Mouse (Mus musculus) limb, embryonic 10.5 days (tissue): ENCODE measurements around the gene Coro2a. TPM values are rescaled to one million over a fixed set of nuclear protein-coding genes. Genes with fewer than 3 reads are reported as not detected.

Experiments
- DNase-seq: peaks from one replicate; pipeline ENCODE4 v3.0.0-alpha.2; 2017; ENCODE audit warnings: low spot score
- H3K27ac ChIP-seq: fragments of 300-500 bp; sonication (generic); 2 replicates; pipeline ENCODE4 v1.5.1; 2016; ENCODE audit warnings: mild to moderate bottlenecking
- H3K27me3 ChIP-seq: fragments of 300-500 bp; sonication (generic); 2 replicates; pipeline ENCODE4 v1.6.1; 2016; ENCODE audit warnings: low read depth, mild to moderate bottlenecking; ENCODE audit not compliant: poor library complexity, severe bottlenecking
- H3K36me3 ChIP-seq: fragments of 300-500 bp; sonication (generic); 2 replicates; pipeline ENCODE4 v1.6.1; 2016; ENCODE audit warnings: mild to moderate bottlenecking, moderate library complexity
- H3K4me1 ChIP-seq: fragments of 300-500 bp; sonication (generic); 2 replicates; pipeline ENCODE4 v1.6.1; 2016
- H3K4me3 ChIP-seq: fragments of 300-500 bp; sonication (generic); 2 replicates; pipeline ENCODE4 v1.5.1; 2016; ENCODE audit warnings: mild to moderate bottlenecking, moderate library complexity
- H3K9me3 ChIP-seq: fragments of 300-500 bp; sonication (generic); replicated peaks from 2 replicates; pipeline ENCODE4 v1.6.1; 2016; ENCODE audit warnings: mild to moderate bottlenecking
- WGBS: fragments of 180-500 bp; shearing (Covaris S2); methylation state at CpG from one replicate; pipeline ENCODE4 v1.1.7; 2016; 5-methylcytosine and 5-hydroxymethylcytosine counted together
- polyA plus RNA-seq: library from polyadenylated mRNA; unstranded; fragments of >200 nt; fragmentation: Nextera tagmentation; extraction: Ambion mirVana; gene quantifications from 2 replicates; pipeline ENCODE4 v1.2.1, GENCODE M21; 2016

Gene Coro2a
- polyA plus RNA-seq, 1 experiment from 2014 or later: 2.2 TPM

GRCm38 (mm10) chr4:46523324-46523723 lies 78.7 kb downstream of the Coro2a start:
- H3K4me1 ChIP-seq: peaks cover 19% of the 10 kb centered on the region
- H3K36me3 ChIP-seq: no peaks in the 10 kb centered on the region
- no peaks in the 10 kb centered on the region for H3K27me3 ChIP-seq
- no peaks in the 10 kb centered on the region for H3K9me3 ChIP-seq
- no peak overlapping the region for H3K4me3 ChIP-seq
- no peak for DNase-seq
- 86% methylated on average over 4 of the region's 4 CpGs for WGBS
- H3K27ac ChIP-seq: no peak overlapping the region

GRCm38 (mm10) chr4:46521457-46521856 lies 80.5 kb downstream of the Coro2a start:
- H3K27me3 ChIP-seq: no peaks in the 10 kb centered on the region
- 84% methylated on average over 10 of the region's 10 CpGs for WGBS
- H3K27ac ChIP-seq: no peak overlapping the region
- H3K4me1 ChIP-seq: peaks cover 12% of the 10 kb centered on the region
- no peaks in the 10 kb centered on the region for H3K36me3 ChIP-seq
- no peaks in the 10 kb centered on the region for H3K9me3 ChIP-seq
- no peak for DNase-seq
- no peak overlapping the region for H3K4me3 ChIP-seq

GRCm38 (mm10) chr4:46520491-46520890 lies 81.5 kb downstream of the Coro2a start:
- Histone ChIP-seq H3K27ac (no peak overlapping the region), H3K4me3 (no peak overlapping the region), H3K36me3 (no peaks in the 10 kb centered on the region), H3K27me3 (no peaks in the 10 kb centered on the region), H3K9me3 (no peaks in the 10 kb centered on the region), H3K4me1 (peaks cover 12% of the 10 kb centered on the region)
- 77% methylated on average over 2 of the region's 2 CpGs for WGBS
- no peak for DNase-seq

GRCm38 (mm10) chr4:46507736-46508460 lies 94.1 kb downstream of the Coro2a start:
- Histone ChIP-seq H3K4me3 (peak overlapping the region; percentile 62), H3K27ac (no peak overlapping the region)
- 11% methylated on average over 16 of the region's 16 CpGs for WGBS

GRCm38 (mm10) chr4:46506801-46507610 lies 95.0 kb downstream of the Coro2a start:
- H3K27ac ChIP-seq: peak overlapping the region; percentile 19
- H3K4me1 ChIP-seq: peaks cover 12% of the 10 kb centered on the region
- peaks cover 27% of the 10 kb centered on the region for H3K36me3 ChIP-seq
- H3K9me3 ChIP-seq: no peaks in the 10 kb centered on the region
- peak; percentile 95 for DNase-seq
- WGBS: under 1% methylated on average over 90 of the region's 94 CpGs
- H3K27me3 ChIP-seq: peaks cover 34% of the 10 kb centered on the region
- H3K4me3 ChIP-seq: peak overlapping the region; percentile 62

More at GRCm38 (mm10) chr4:46507736-46508460, 94.1 kb downstream of the Coro2a start:
- Histone ChIP-seq H3K27me3 (peaks cover 34% of the 10 kb centered on the region), H3K9me3 (no peaks in the 10 kb centered on the region), H3K36me3 (peaks cover 18% of the 10 kb centered on the region), H3K4me1 (peaks cover 12% of the 10 kb centered on the region)
- DNase-seq: peak; percentile 77

GRCm38 (mm10) chr4:46505361-46506057 lies 96.5 kb downstream of the Coro2a start:
- H3K27ac ChIP-seq: no peak overlapping the region
- no peak overlapping the region for H3K4me3 ChIP-seq
- WGBS: 76% methylated on average over 8 of the region's 8 CpGs
- peaks cover 42% of the 10 kb centered on the region for H3K36me3 ChIP-seq
- H3K9me3 ChIP-seq: no peaks in the 10 kb centered on the region
- peaks cover 34% of the 10 kb centered on the region for H3K27me3 ChIP-seq
- H3K4me1 ChIP-seq: peaks cover 12% of the 10 kb centered on the region
- no peak for DNase-seq

- Histone ChIP-seq H3K4me1 (peaks cover 9% of the 10 kb centered on the region), H3K4me3 (no peak overlapping the region), H3K36me3 (peaks cover 57% of the 10 kb centered on the region), H3K27me3 (peaks cover 34% of the 10 kb centered on the region), H3K27ac (no peak overlapping the region), H3K9me3 (no peaks in the 10 kb centered on the region)
- DNase-seq: no peak
- 88% methylated on average over 3 of the region's 3 CpGs for WGBS
These were observed 98.1 kb downstream of the Coro2a start for GRCm38 (mm10) chr4:46503881-46504280.

- Histone ChIP-seq H3K4me1 (peaks cover 9% of the 10 kb centered on the region), H3K27ac (no peak overlapping the region), H3K27me3 (peaks cover 34% of the 10 kb centered on the region), H3K9me3 (no peaks in the 10 kb centered on the region), H3K4me3 (no peak overlapping the region), H3K36me3 (peaks cover 60% of the 10 kb centered on the region)
- no peak for DNase-seq
- 85% methylated on average over 16 of the region's 16 CpGs for WGBS
These were observed 99.1 kb downstream of the Coro2a start for GRCm38 (mm10) chr4:46502606-46503502.

- WGBS: 22% methylated on average over 4 of the region's 4 CpGs
- Histone ChIP-seq H3K9me3 (no peaks in the 10 kb centered on the region), H3K27ac (no peak overlapping the region), H3K27me3 (0 out of 2 replicates have a peak, but pooled peaks cover under 1% of the 10 kb centered on the region), H3K36me3 (peaks cover 83% of the 10 kb centered on the region), H3K4me3 (no peak overlapping the region), H3K4me1 (no peaks in the 10 kb centered on the region)
- peak; percentile 57 for DNase-seq
These were observed 103.0 kb downstream of the Coro2a start for GRCm38 (mm10) chr4:46498976-46499375.

- WGBS: 75% methylated on average over 3 of the region's 3 CpGs
- no peaks in the 10 kb centered on the region for H3K9me3 ChIP-seq
- no peak overlapping the region for H3K27ac ChIP-seq
- no peaks in the 10 kb centered on the region for H3K4me1 ChIP-seq
- no peak for DNase-seq
- H3K27me3 ChIP-seq: no peaks in the 10 kb centered on the region
- no peak overlapping the region for H3K4me3 ChIP-seq
- H3K36me3 ChIP-seq: peaks cover 83% of the 10 kb centered on the region
These were observed 103.5 kb downstream of the Coro2a start for GRCm38 (mm10) chr4:46498511-46498910.

- Histone ChIP-seq H3K4me3 (no peak overlapping the region), H3K9me3 (no peaks in the 10 kb centered on the region), H3K27me3 (no peaks in the 10 kb centered on the region), H3K27ac (no peak overlapping the region), H3K36me3 (peaks cover 84% of the 10 kb centered on the region), H3K4me1 (no peaks in the 10 kb centered on the region)
- DNase-seq: peak; percentile 68
- 46% methylated on average over 4 of the region's 4 CpGs for WGBS
These were observed 104.6 kb downstream of the Coro2a start for GRCm38 (mm10) chr4:46497286-46497892.

- WGBS: 88% methylated on average over 12 of the region's 12 CpGs
- Histone ChIP-seq H3K36me3 (peaks cover 76% of the 10 kb centered on the region), H3K27ac (no peak overlapping the region), H3K4me3 (no peak overlapping the region), H3K27me3 (no peaks in the 10 kb centered on the region), H3K4me1 (peaks cover 5% of the 10 kb centered on the region; the same call in 1 of the 2 replicates), H3K9me3 (no peaks in the 10 kb centered on the region)
- DNase-seq: no peak
These were observed 106.5 kb downstream of the Coro2a start for GRCm38 (mm10) chr4:46495543-46495942.
